Comparison of ENCODE assay signal across 17 mouse cellular contexts in the genomic region with DNA sequence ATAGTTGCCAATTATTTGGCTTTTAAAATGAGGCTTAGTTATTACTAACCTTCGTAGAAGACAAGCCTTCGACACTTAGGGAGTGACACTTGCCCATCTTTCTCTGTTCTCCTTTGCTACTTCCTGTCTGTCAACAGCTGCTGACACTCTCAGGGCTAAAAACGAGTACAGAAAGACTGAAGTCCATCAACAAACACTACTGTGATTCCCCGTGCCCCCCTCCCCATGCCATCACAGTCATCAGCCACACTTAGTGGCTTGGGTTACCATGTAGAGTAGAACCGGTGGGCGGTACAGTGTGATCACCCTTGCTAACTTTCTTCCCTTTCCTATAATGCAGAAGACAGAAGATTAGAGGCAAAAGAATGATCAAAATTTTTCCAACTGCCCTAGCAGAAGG.
DNase-seq lines count a peak whose midpoint lies in the region.
"Had no signal": no experiment of that assay in that cellular context is flagged by ENCODE, and none has a peak within 500 bp of the region (broad histone marks: within the 10 kb centered on the region; RNA-seq: fewer than 3 reads in every experiment).

No protein-coding gene starts in this region.

- peak; percentile 81 for DNase-seq in heart, adult 11 months
- no peak for DNase-seq in heart, postnatal 36 days
- peak; percentile 59 to 67 for DNase-seq in B cell, adult 2 months
- peak; percentile 5 to 27 for DNase-seq in lung, postnatal 4 days
- DNase-seq in spleen, adult 12 weeks (ENCODE audit: low spot score), result peak; percentile 5
- no peak for DNase-seq in kidney, adult 18-20 months
- no peak for DNase-seq in cerebellum, adult 11 months
- DNase-seq in frontal cortex, postnatal 36 days (ENCODE audit: low spot score in 2 of 2), result no peak
- DNase-seq: adrenal gland, postnatal 36 days; cerebellum, adult 18-20 months; cerebellum, postnatal 25 days; gastrocnemius, postnatal 36 days; kidney, adult 9 months; kidney, postnatal 14 days; liver, embryonic 13.5 days; right cerebral cortex, postnatal 4 days; thymus, postnatal 14 days had no signal

- intact Hi-C loops in heart, postnatal 36 days (cut with DNase I), result no loop called here

Comparison
In these comparisons a context has a peak if more than half of its experiments do, and no peak if none do; other contexts are left out.
1. DNase-seq: peak in heart, adult 11 months (single experiment), B cell, adult 2 months (2 of 2), lung, postnatal 4 days (2 of 2) and spleen, adult 12 weeks (single experiment); none in heart, postnatal 36 days (0 of 2), kidney, adult 18-20 months (single experiment), cerebellum, adult 11 months (single experiment) and frontal cortex, postnatal 36 days (0 of 2).